Mouse (Mus musculus) midbrain, postnatal 0 days (tissue): ENCODE measurements around the gene Ccm2l. TPM values are rescaled to one million over a fixed set of nuclear protein-coding genes. Genes with fewer than 3 reads are reported as not detected.

Source experiments
- ATAC-seq: fragments of 200-750 bp; cut with Nextera tagmentation; 2 replicates; pipeline ENCODE4 v1.8.0; 2017; ENCODE audit warnings: moderate number of reproducible peaks, mild to moderate bottlenecking, moderate TSS enrichment, moderate library complexity; ENCODE audit not compliant: low FRiP score
- DNase-seq: peaks from one replicate; pipeline ENCODE4 v3.0.0-alpha.2; 2015; ENCODE audit warnings: low spot score
- H3K27ac ChIP-seq: fragments of 300-500 bp; sonication (generic); 2 replicates; pipeline ENCODE4 v1.5.1; 2014; ENCODE audit warnings: low read depth, mild to moderate bottlenecking, low read length, mixed read lengths
- H3K27me3 ChIP-seq: fragments of 300-500 bp; sonication (generic); 2 replicates; pipeline ENCODE4 v1.6.1; 2014; ENCODE audit warnings: low read length, control low read depth, mixed read lengths; ENCODE audit not compliant: insufficient read depth
- H3K36me3 ChIP-seq: fragments of 300-500 bp; sonication (generic); 2 replicates; pipeline ENCODE4 v1.6.1; 2014; ENCODE audit warnings: low read length, control low read depth, mixed read lengths; ENCODE audit not compliant: insufficient read depth
- H3K4me1 ChIP-seq: fragments of 300-500 bp; sonication (generic); 2 replicates; pipeline ENCODE4 v1.6.1; 2014; ENCODE audit warnings: mild to moderate bottlenecking, control low read depth, antibody characterized with exemption, low read length, mixed read lengths; ENCODE audit not compliant: insufficient read depth
- H3K4me2 ChIP-seq: fragments of 300-500 bp; sonication (generic); 2 replicates; pipeline ENCODE4 v1.6.1; 2014; ENCODE audit warnings: low read depth, mild to moderate bottlenecking, low read length, mixed read lengths; ENCODE audit not compliant: poor library complexity, severe bottlenecking
- H3K4me3 ChIP-seq: fragments of 300-500 bp; sonication (generic); 2 replicates; pipeline ENCODE4 v1.5.1; 2014; ENCODE audit warnings: low read depth, mild to moderate bottlenecking, low read length, moderate library complexity
- H3K9ac ChIP-seq: fragments of 300-500 bp; sonication (generic); replicated peaks from 2 replicates; pipeline ENCODE4 v1.6.1; 2014; ENCODE audit warnings: mild to moderate bottlenecking, low read length, moderate library complexity, mixed read lengths; ENCODE audit not compliant: poor library complexity, severe bottlenecking
- H3K9me3 ChIP-seq: fragments of 300-500 bp; sonication (generic); 2 replicates; pipeline ENCODE4 v1.6.1; 2016; ENCODE audit warnings: low read length, control low read depth
- CTCF ChIP-seq: IDR thresholded peaks from 2 replicates; pipeline ENCODE4 v1.5.1; 2016; ENCODE audit warnings: antibody characterized with exemption, mild to moderate bottlenecking
- WGBS: fragments of 180-500 bp; shearing (Covaris S2); extraction: QIAGEN DNeasy Blood & Tissue Kit; methylation state at CpG from one replicate; pipeline ENCODE4 v1.1.7; 2014; 5-methylcytosine and 5-hydroxymethylcytosine counted together
- polyA plus RNA-seq: library from polyadenylated mRNA; unstranded; fragments of >200 nt; fragmentation: Nextera tagmentation; extraction: Ambion mirVana; gene quantifications from 2 replicates; pipeline ENCODE4 v1.2.1, GENCODE M21; 2015
- total RNA-seq: library from RNA; depleted of rRNA; stranded (reverse); fragments of >200 nt; gene quantifications from 2 replicates; pipeline ENCODE4 v1.2.3, GENCODE M21; 2014; rRNA removed

Ccm2l gene
- total and polyA plus RNA-seq, 2 experiments from 2014 or later = 1.1 to 4.5 TPM

DNA sequence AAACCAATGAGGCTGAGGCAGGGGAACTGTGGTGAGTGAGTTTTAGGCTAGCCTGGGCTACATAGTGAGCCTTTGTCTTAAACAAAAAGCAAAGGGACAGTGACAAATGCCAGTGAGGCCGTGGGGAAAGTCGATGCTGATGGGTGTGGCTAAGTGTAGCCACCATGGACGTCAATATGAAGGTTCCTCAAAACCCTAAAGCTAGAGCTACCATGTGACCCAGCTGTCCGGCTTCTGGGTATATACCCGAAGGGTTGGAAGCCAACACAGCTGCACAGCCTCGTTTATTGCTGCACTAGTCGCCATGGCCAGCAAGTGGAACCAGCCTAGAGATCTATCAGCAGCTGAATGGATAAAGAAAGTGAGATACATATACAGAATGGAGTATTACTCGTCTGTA is 54.4 kb downstream of the Ccm2l start:
- Histone ChIP-seq H3K4me1 (no peaks in the 10 kb centered on the region), H3K4me3 (no peak overlapping the region), H3K36me3 (no peaks in the 10 kb centered on the region), H3K27me3 (no peaks in the 10 kb centered on the region), H3K27ac (no peak overlapping the region), H3K4me2 (no peak overlapping the region), H3K9me3 (no peaks in the 10 kb centered on the region), H3K9ac (no peak overlapping the region)
- DNase-seq = no peak
- WGBS = 74% methylated on average over 8 of the region's 8 CpGs
- no peak for TF ChIP-seq CTCF
- ATAC-seq = no peak

DNA sequence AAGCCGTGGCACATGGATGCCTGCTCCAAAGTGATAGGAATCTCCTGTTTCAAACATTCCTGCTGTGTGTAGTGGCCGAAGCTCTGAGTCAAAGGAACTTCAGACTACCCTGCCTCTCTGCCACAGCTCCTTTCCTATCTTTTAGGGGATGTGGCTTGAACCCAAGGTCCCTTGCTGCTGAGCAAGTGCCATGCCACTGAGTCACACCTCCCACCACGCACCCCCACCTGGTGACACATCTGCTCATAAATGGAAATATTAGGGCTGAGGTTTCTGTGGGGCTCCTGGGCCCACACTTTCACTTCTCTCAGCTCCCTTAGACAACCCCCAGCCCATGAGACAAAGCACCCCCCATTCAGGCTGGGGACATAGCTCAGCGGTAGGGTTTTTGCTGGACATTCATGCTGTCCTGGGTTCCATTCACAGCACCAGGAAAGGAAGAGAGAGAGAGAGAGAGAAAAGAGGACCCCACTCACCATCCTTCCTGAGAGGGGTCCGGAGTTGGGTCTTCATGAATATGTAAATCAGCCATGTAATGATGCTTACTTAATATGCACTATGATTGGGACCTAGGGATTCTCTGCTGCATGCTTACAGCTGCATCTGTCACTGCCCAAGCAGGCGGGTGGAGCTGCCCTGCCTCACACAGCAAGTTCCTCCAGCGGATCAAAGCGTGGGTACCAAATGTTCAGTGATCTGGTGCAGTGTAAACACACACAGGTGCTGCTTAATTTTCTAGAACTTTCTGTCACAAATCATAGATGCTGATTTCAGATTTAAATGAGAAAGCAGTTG is 56.3 kb downstream of the Ccm2l start:
- TF ChIP-seq CTCF = no peak
- H3K27ac ChIP-seq = no peak overlapping the region
- no peaks in the 10 kb centered on the region for H3K27me3 ChIP-seq
- no peak for ATAC-seq
- no peak overlapping the region for H3K9ac ChIP-seq
- no peaks in the 10 kb centered on the region for H3K4me1 ChIP-seq
- H3K4me3 ChIP-seq = no peak overlapping the region
- 71% methylated on average over 8 of the region's 8 CpGs for WGBS
- H3K36me3 ChIP-seq = no peaks in the 10 kb centered on the region
- H3K4me2 ChIP-seq = no peak overlapping the region
- no peaks in the 10 kb centered on the region for H3K9me3 ChIP-seq
- DNase-seq = no peak

DNA sequence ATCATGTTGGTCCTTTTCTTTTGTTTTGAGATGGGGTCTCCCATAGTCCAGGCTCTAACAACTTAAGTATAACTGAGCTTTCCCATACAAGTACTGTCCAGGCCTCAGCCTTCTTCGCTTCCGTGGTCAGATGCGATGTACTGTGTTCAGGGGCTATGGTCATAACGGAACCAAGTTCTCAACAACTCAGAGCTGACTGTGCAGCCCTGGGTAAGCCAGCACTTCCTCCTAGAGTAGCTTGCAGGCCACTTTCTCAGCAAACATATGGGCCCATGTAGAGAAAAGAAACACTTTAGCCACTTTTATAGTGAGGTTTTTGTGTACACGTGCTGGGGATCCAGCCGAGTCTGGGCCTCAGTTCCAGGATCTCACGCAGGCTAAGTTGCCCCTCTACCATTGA is 56.9 kb downstream of the Ccm2l start:
- no peaks in the 10 kb centered on the region for H3K36me3 ChIP-seq
- H3K9me3 ChIP-seq = no peaks in the 10 kb centered on the region
- DNase-seq (no peak), ATAC-seq (no peak)
- H3K4me3 ChIP-seq = no peak overlapping the region
- H3K4me1 ChIP-seq = no peaks in the 10 kb centered on the region
- no peak for TF ChIP-seq CTCF
- 94% methylated on average over 7 of the region's 7 CpGs for WGBS
- no peak overlapping the region for H3K4me2 ChIP-seq
- H3K27ac ChIP-seq = no peak overlapping the region
- no peaks in the 10 kb centered on the region for H3K27me3 ChIP-seq
- no peak overlapping the region for H3K9ac ChIP-seq

DNA sequence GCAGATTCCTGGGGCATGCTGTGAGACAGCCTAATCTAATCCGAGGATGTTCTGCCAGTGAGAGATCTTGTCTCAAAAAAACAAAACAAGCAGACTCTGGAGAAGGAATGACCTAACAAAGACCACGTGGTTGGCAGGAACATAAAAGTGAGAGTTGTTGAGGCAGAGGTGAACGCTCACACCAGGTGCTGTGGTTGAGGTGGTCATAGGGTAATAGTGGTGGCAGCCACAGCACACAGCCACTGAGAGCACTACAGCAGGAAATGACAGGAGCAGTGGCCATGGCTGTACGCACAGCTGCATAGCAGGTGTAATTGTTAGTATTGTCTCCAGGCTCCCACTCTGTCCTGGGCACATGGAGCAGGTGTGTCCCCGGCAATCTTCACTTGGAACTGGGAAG is 60.1 kb downstream of the Ccm2l start:
- H3K9me3 ChIP-seq = no peaks in the 10 kb centered on the region
- H3K36me3 ChIP-seq = no peaks in the 10 kb centered on the region
- no peak overlapping the region for H3K27ac ChIP-seq
- no peaks in the 10 kb centered on the region for H3K4me1 ChIP-seq
- no peak overlapping the region for H3K9ac ChIP-seq
- no peak for TF ChIP-seq CTCF
- no peak overlapping the region for H3K4me3 ChIP-seq
- H3K27me3 ChIP-seq = no peaks in the 10 kb centered on the region
- WGBS = 55% methylated on average over 5 of the region's 5 CpGs
- H3K4me2 ChIP-seq = no peak overlapping the region
- ATAC-seq (no peak), DNase-seq (no peak)

DNA sequence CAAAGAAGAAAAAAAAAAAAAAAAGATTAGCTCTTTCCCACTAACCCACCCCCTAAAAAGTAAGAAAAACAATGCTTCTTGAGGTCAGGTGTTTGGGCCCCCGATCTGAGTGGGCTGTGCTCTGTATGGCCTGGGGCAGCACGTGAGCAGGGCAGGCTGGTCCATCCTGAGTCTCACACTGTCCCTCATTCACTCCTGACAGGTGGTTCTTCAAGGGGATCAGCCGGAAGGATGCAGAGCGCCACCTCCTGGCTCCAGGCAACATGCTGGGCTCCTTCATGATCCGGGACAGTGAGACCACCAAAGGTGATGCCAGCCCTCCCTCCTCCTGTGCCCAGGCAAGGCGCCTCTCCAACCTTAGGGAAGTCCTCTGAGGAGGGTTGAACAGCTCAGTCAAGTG is 65.3 kb downstream of the Ccm2l start:
- no peak for DNase-seq
- H3K27me3 ChIP-seq = no peaks in the 10 kb centered on the region
- TF ChIP-seq CTCF = peak; percentile 55

More for the DNA sequence above, 65.3 kb downstream of the Ccm2l start:
- no peaks in the 10 kb centered on the region for H3K4me1 ChIP-seq
- H3K36me3 ChIP-seq = no peaks in the 10 kb centered on the region
- no peak overlapping the region for H3K27ac ChIP-seq
- H3K9me3 ChIP-seq = no peaks in the 10 kb centered on the region
- no peak overlapping the region for H3K9ac ChIP-seq
- WGBS = 16% methylated on average over 6 of the region's 6 CpGs
- ATAC-seq = no peak
- no peak overlapping the region for H3K4me3 ChIP-seq
- H3K4me2 ChIP-seq = no peak overlapping the region

Other genes starting within 250 kb of the Ccm2l start
- gene Bcl2l1, start 234.2 kb upstream of the Ccm2l start, total RNA-seq = 124 and 133 TPM in 2 replicates
- gene Bcl2l1, start 234.2 kb upstream of the Ccm2l start, polyA plus RNA-seq = 150 and 158 TPM in 2 replicates
- 4.2 and 4.7 TPM in 2 replicates for gene Tpx2, start 218.0 kb upstream of the Ccm2l start, total RNA-seq
- 4.6 and 4.8 TPM in 2 replicates for gene Tpx2, start 218.0 kb upstream of the Ccm2l start, polyA plus RNA-seq
- gene Mylk2, start 154.6 kb upstream of the Ccm2l start, total RNA-seq = 0.16 TPM in 1 of 2 replicates, not detected in the other
- gene Mylk2, start 154.6 kb upstream of the Ccm2l start, polyA plus RNA-seq = 0.05 TPM in 1 of 2 replicates, not detected in the other
- gene Foxs1, start 132.7 kb upstream of the Ccm2l start, total RNA-seq = 4.0 and 6.8 TPM in 2 replicates
- gene Foxs1, start 132.7 kb upstream of the Ccm2l start, polyA plus RNA-seq = 2.4 and 3.3 TPM in 2 replicates
- gene Dusp15, start 114.3 kb upstream of the Ccm2l start, total RNA-seq = 44.9 and 47.1 TPM in 2 replicates
- 24.6 and 25.2 TPM in 2 replicates for gene Dusp15, start 114.3 kb upstream of the Ccm2l start, polyA plus RNA-seq
- 4.9 and 7.8 TPM in 2 replicates for gene Ttll9, start 103.5 kb upstream of the Ccm2l start, total RNA-seq
- gene Ttll9, start 103.5 kb upstream of the Ccm2l start, polyA plus RNA-seq = 7.6 and 7.9 TPM in 2 replicates
- gene Pdrg1, start 50.5 kb upstream of the Ccm2l start, total RNA-seq = 54.5 and 60.7 TPM in 2 replicates
- gene Pdrg1, start 50.5 kb upstream of the Ccm2l start, polyA plus RNA-seq = 240 and 249 TPM in 2 replicates
- 34.0 and 35.5 TPM in 2 replicates for gene Xkr7, start 34.1 kb upstream of the Ccm2l start, total RNA-seq
- 1.1 and 1.4 TPM in 2 replicates for gene Xkr7, start 34.1 kb upstream of the Ccm2l start, polyA plus RNA-seq
- gene Hck, start 42.5 kb downstream of the Ccm2l start, total RNA-seq = 11.7 and 13.7 TPM in 2 replicates
- gene Hck, start 42.5 kb downstream of the Ccm2l start, polyA plus RNA-seq = 8.7 and 9.6 TPM in 2 replicates
- 61.9 and 64.5 TPM in 2 replicates for gene Tm9sf4, start 95.3 kb downstream of the Ccm2l start, total RNA-seq
- 72.2 and 84.2 TPM in 2 replicates for gene Tm9sf4, start 95.3 kb downstream of the Ccm2l start, polyA plus RNA-seq
- gene Tspyl3, start 159.5 kb downstream of the Ccm2l start, total RNA-seq = 30.1 and 38.8 TPM in 2 replicates
- gene Tspyl3, start 159.5 kb downstream of the Ccm2l start, polyA plus RNA-seq = 54.7 and 59.4 TPM in 2 replicates
- 6.5 and 7.0 TPM in 2 replicates for gene Plagl2, start 175.5 kb downstream of the Ccm2l start, total RNA-seq
- gene Plagl2, start 175.5 kb downstream of the Ccm2l start, polyA plus RNA-seq = 2.5 and 2.9 TPM in 2 replicates
- gene Pofut1, start 175.6 kb downstream of the Ccm2l start, total RNA-seq = 18.8 and 24.2 TPM in 2 replicates
- 3.2 and 4.6 TPM in 2 replicates for gene Pofut1, start 175.6 kb downstream of the Ccm2l start, polyA plus RNA-seq
- 49.5 and 57.3 TPM in 2 replicates for gene Kif3b, start 225.5 kb downstream of the Ccm2l start, total RNA-seq
- gene Kif3b, start 225.5 kb downstream of the Ccm2l start, polyA plus RNA-seq = 19.9 and 20.6 TPM in 2 replicates